Mouse (Mus musculus): ENCODE data around the gene Slc9a2. TPM values are rescaled to one million over a fixed set of nuclear protein-coding genes. Genes with fewer than 3 reads are reported as not detected.
"Not testable (repeated sequence)": the region's sequence is repeated elsewhere in the genome, so short reads cannot be mapped to it uniquely, and the experiment has no call there.

Gene Slc9a2
- total RNA-seq (2022): 10 to 100 TPM; 13.8 to 24.5 (median 17.3) TPM

- DNase-seq (ENCODE audit: low spot score in 2 of 2): no peak
Observed at GRCm38 (mm10) chr1:40680067-40680867, at the start of gene Slc9a2. Gene Slc9a2 (plus strand): TSS chr1:40680574.

DNA sequence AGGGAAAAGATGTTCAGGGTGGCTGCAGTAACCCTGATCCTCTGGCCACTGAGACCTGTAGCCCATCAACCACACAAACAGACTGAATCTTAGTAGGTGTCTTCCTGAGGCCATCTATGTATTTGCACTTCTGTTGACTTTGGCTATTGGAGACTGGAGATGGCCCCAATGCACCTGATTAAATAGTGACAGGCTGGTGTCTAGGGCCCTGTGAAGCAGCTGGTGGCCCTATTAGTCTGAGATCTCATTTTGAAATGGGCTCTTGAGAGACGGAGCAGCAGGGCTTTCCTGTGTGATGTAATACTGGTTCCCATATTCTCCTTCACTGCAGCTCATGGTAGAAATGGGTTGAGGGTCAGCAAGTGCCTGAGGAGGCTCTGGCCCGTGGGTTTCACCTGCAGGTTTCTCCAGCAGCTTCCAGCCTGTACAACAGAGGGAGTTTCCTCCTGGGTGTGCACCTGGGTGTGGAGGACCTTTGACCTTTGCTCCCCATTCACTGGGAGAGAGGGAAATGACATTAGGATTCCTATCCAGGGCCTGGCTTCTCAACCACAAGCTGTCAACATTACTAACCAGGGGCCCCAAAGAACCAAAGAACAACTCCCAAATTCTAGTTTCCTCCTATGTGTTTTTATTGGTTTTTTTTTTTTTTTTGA lies 47.8 kb upstream of the Slc9a2 start:
- DNase-seq (ENCODE audit: low spot score in 2 of 2): no peak

DNA sequence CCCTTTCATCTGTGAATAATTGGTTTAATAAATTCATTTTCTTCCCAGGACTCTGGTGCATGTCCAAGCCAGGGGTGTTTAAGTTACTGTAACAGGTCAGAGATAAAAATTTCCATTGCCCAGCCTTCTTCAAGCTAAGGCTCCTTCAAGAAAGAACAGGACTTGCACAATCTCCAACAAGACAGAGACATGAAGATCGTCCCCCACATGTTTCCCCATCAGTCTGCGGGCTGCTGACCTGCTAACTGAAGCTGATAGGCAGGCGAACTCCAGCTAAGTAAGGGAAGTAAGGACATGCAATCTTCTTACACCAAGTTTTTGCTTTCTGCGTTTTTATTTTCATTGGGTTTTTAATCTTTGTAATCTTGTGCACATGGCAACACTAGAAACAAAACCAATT lies 45.8 kb upstream of the Slc9a2 start:
- no peak for DNase-seq (ENCODE audit: low spot score in 2 of 2)

GRCm38 (mm10) chr1:40648234-40648633 lies 32.1 kb upstream of the Slc9a2 start:
- no peak for DNase-seq (ENCODE audit: low spot score in 2 of 2)

- no peak for DNase-seq (ENCODE audit: low spot score in 2 of 2)
Observed at GRCm38 (mm10) chr1:40650803-40651497, 29.4 kb upstream of the Slc9a2 start.

DNA sequence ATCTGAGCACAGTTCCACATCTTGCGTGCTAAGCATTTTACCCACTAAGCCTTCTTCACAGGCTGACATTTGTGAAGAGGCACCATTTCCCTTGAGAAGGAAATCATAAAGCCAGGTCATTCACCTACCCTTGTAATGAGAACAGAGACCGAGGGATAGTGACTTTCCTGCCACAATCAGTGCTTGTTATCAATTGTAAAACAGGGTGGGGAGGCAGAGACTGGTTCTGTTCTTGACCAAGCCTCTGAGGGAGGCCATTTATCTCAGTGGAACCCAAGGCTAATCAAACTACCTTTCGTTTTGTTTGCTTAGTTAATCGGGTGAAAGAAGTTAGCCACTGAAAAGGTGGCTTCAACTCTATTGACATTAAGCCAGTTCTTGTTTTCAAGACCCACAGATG lies 23.3 kb upstream of the Slc9a2 start:
- DNase-seq (ENCODE audit: low spot score in 2 of 2): no peak

DNA sequence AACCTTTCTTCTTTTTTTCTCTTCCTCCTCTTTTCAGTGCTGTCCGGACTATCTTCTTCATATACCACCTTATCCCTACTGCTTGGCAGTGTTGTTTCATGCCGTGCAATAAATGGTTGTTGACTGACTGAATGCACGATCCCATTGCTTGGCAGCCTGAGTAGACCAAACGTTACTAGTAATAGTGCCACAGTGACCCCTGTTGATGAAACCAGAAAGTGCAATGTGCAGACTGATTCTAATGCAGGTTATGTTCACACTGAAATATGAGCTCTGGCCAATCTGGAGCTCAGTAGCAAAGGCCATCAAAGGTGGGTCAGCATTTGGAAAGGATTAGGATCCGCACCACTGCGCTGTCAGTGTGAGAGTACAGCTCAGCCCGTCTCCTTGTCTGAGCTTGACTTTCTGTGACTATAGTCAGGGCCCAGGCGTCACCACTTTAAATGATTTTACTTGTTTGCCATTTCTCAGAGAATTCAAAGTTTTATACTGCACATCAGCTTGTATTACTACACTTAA lies 22.3 kb upstream of the Slc9a2 start:
- peak; percentile 37 to 51 for DNase-seq (ENCODE audit: low spot score in 2 of 2)

DNA sequence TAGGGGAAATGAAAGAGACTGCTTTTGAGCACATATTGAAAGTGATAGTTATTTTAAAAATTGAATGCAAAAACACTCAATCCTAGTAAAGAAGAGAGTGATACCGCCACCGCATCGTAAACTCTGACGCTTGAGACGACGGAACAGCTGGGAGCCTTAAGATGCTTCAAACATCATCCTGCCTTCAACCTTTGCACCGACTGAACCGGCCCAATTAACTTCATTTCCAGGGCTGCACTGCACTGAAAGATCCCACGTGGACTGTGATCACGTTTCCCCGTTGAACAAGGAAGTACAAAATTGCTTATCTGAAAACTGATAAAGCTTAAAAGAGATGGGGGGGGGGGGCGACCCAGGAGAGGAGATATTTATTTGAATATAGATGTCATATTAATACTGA lies 21.4 kb upstream of the Slc9a2 start:
- no peak for DNase-seq (ENCODE audit: low spot score in 2 of 2)

- no peak for DNase-seq (ENCODE audit: low spot score in 2 of 2)
Observed at GRCm38 (mm10) chr1:40659496-40659895, 20.9 kb upstream of the Slc9a2 start.

DNA sequence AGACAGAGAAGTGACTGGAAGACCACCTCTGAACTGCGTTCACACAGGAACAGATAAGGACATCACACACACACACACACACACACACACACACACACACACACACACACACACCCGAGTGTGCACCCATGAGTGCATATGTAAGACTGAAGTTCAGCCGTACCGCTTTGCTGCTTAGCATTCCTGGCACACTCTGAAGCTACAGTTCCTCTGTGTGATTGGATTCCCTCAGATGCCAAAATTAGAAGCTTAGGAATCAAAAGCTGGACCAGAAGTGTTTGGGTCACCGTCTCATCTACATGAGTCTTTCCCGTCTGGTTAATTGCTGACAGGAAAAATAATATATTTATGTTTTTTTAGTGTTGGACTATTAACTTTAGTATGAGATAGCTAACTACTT lies 19.5 kb upstream of the Slc9a2 start:
- no peak for DNase-seq (ENCODE audit: low spot score in 2 of 2)

DNA sequence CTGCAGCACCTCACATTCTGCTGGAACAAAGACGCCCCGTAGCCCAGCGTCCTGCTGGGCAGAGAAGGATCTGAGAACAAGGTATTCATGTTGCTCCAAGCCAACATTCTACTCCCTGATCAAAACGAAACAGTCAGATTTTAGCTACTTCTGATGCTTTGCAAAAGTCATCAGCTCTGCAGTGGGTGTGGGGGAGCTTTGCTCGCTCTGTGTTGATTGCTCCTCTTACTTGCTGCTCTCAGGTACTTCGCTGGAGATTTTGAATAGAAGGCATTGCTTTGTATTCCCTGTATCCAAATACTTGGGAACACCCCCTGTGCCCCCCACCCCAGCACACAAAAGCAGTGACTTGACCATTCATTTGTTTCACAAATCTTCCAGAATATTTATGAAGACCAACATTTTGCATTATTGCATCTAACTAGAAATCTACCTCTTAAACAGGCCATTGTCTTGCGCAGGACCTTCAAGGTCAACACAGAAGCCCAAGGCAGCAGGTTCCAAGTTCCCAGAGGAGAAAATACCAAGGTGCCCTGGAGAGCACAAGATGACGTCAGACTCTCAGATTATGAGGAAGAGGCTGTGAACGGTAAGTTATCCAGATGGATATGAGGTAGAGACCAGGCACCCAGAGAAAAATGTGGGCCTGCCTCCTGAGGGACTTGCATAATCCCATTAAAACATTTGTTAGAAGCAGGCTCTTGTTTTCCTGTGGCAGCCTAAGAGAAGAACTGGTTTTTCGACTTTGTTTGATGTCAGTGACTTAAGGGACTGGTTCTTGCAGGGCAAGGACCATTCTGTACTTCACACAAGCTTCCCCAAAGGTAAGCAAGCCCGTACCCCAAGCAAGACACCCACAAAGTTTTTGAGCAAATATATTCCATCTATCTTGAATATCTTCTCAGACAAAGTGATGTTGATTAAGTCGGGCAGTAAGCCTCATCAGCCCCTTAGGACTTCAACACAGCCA lies 14.7 kb upstream of the Slc9a2 start:
- no peak for DNase-seq (ENCODE audit: low spot score in 2 of 2)

GRCm38 (mm10) chr1:40667442-40667841 lies 12.9 kb upstream of the Slc9a2 start:
- not testable (repeated sequence) for DNase-seq (ENCODE audit: low spot score in 2 of 2)

GRCm38 (mm10) chr1:40670025-40670424 lies 10.3 kb upstream of the Slc9a2 start:
- DNase-seq (ENCODE audit: low spot score in 2 of 2): no peak

GRCm38 (mm10) chr1:40671490-40671889 lies 8.9 kb upstream of the Slc9a2 start:
- no peak for DNase-seq (ENCODE audit: low spot score in 2 of 2)

DNA sequence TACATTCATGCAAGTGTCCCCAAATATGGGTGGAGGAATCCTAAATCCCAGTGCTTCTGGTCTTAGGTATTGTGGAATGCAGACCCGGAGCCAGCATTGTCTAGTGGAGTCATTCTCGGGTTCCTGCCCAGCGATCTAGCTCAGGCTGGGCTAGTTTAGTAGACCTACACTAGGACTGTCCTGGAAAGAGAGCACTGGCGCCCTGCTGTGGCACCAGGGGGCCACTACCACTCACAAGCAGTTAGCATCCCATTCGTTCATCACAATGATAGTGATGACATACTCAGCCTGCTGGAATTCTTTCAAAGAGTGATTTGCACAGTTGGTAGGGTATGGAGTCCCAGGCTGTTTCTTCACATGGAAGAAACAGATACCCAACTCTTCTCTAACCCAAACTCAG lies 3.1 kb upstream of the Slc9a2 start:
- no peak for DNase-seq (ENCODE audit: low spot score in 2 of 2)

DNA sequence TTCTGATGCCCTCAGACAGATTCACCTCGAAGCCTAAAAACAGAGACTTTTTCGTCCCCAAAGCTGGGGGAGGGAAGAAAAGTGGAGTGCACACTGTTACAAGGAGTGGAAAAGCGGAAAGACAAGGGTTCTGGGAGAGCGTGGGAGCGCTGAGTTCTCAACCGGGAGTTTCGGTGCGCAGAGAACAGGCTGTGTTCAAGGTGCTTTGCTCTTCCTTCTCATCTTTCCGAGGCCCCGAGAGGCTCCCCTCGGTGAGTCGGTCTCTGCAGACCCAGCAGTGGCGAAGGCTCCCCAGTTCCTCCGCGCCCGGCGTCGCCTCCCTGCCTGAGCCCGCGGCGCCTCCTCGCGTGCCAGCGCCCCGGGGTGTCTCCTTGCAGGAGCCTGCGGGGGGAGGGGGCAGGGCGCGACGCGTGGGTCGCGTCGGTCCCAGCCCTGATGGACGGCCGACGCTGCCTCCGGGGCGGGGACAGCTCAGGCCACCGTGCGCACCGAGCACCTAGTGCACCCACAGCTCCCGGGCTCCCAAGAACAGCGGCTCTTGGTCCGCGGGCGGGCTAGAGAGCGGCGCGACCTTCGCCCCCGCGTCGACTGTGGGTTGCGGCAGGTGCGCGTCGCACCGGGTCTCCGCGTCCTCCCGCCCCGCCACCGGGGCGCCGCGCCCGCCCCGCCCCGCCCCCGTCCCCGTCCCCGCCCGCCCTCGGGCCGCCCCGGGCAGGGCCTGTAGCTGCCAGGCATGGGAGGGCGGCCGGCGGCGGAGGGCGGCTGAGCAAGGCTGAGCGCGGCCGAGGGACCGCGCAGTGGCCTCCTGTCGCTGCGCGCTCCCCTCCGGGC lies 709 bp downstream of the Slc9a2 start:
- peak; percentile 52 to 53 for DNase-seq (ENCODE audit: low spot score in 2 of 2)

DNA sequence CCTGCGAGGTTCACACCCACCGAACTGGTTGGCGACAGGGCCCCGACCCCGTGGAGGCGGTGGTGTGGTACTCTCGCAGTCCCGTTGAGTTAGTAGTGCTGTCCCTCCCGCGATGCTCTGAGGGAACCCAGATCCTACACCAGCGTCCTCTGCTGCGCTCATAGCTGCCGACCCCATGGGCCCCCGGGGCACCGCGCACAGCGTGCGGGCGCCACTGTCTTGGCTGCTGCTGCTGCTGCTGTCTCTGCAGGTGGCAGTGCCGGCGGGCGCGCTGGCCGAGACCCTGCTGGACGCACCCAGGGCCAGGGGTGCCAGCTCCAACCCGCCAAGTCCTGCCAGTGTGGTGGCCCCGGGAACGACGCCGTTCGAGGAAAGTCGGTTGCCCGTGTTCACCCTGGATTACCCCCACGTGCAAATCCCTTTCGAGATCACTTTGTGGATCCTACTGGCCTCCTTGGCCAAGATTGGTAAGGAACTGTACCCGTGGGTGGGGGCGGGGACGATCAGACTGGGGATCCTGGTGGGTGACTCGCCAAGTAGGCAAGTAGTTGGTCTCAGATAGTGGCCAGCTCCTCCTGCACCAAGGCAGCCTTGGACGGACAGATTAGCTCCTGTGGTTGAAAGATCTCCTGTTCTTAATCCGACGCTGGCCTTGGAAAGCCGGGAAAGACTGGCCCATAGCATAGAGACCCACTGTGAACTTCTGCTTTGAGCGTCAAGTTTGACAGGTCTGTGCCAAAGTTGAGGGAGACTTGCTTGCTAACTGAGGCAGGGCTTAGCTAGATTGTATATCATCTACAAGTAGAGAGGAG lies 1.5 kb downstream of the Slc9a2 start:
- peak in 1 of 2 experiments; percentile 32 for DNase-seq (ENCODE audit: low spot score in 2 of 2)

DNA sequence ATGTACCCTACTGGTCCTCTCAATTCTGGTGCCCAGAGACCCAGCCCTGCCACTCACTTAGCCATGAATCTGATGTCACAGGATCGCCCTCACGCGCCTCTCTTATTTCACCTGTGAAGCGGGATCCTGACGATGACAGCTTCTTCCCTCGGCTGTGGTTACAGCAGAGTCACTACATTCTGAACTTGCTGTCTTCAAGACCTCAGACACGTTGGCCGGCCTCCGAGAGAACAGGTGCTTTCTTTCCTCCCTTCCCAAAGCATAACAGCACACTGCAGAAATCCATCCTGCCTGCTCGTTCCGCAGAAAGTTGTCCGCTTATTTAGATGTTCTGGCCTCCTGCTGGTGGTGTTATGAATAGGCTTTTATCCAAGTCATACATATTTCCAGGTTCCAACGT lies 13.9 kb downstream of the Slc9a2 start:
- peak; percentile 38 to 53 for DNase-seq (ENCODE audit: low spot score in 2 of 2)

GRCm38 (mm10) chr1:40696436-40696835 lies 16.1 kb downstream of the Slc9a2 start:
- no peak for DNase-seq (ENCODE audit: low spot score in 2 of 2)
